Mouse (Mus musculus): ENCODE measurements around the gene Sycp3.
A peak's percentile ranks its signal among the peaks of the same experiment; 100 is the strongest.
"Not testable (repeated sequence)": the region's sequence is repeated elsewhere in the genome, so short reads cannot be mapped to it uniquely, and the experiment has no call there.

The Sycp3 gene

GRCm38 (mm10) chr10:88459502-88459992, at the start of gene Sycp3:
TSS of gene Sycp3 (plus strand) at chr10:88459569.
- no peak for DNase-seq (ENCODE audit: low read depth, low spot score)

- DNase-seq (ENCODE audit: low read depth, low spot score) = no peak
These were observed 49.6 kb upstream of the Sycp3 start for GRCm38 (mm10) chr10:88409751-88410150.

GRCm38 (mm10) chr10:88412290-88412995, 46.9 kb upstream of the Sycp3 start:
- DNase-seq (ENCODE audit: low read depth, low spot score) = no peak

- no peak for DNase-seq (ENCODE audit: low read depth, low spot score)
These were observed 41.7 kb upstream of the Sycp3 start for GRCm38 (mm10) chr10:88417686-88418085.

- peak; percentile 60 for DNase-seq (ENCODE audit: low read depth, low spot score)
These were observed 39.2 kb upstream of the Sycp3 start for GRCm38 (mm10) chr10:88420141-88420541.

GRCm38 (mm10) chr10:88420655-88421435, 38.5 kb upstream of the Sycp3 start:
- no peak for DNase-seq (ENCODE audit: low read depth, low spot score)

GRCm38 (mm10) chr10:88426158-88426816, 33.1 kb upstream of the Sycp3 start:
- peak; percentile 90 for DNase-seq (ENCODE audit: low read depth, low spot score)

GRCm38 (mm10) chr10:88426896-88427295, 32.5 kb upstream of the Sycp3 start:
- no peak for DNase-seq (ENCODE audit: low read depth, low spot score)

- no peak for DNase-seq (ENCODE audit: low read depth, low spot score)
These were observed 31.4 kb upstream of the Sycp3 start for GRCm38 (mm10) chr10:88427998-88428397.

- DNase-seq (ENCODE audit: low read depth, low spot score) = no peak
These were observed 18.1 kb upstream of the Sycp3 start for GRCm38 (mm10) chr10:88441224-88441623.

GRCm38 (mm10) chr10:88451221-88451620, 8.1 kb upstream of the Sycp3 start:
- DNase-seq (ENCODE audit: low read depth, low spot score) = peak; percentile 90

- no peak for DNase-seq (ENCODE audit: low read depth, low spot score)
These were observed 7.4 kb upstream of the Sycp3 start for GRCm38 (mm10) chr10:88451990-88452389.

GRCm38 (mm10) chr10:88457816-88458215, 1.6 kb upstream of the Sycp3 start:
- DNase-seq (ENCODE audit: low read depth, low spot score) = no peak

GRCm38 (mm10) chr10:88460122-88460820, 902 bp downstream of the Sycp3 start:
- DNase-seq (ENCODE audit: low read depth, low spot score) = no peak

GRCm38 (mm10) chr10:88482866-88483265, 23.5 kb downstream of the Sycp3 start:
- DNase-seq (ENCODE audit: low read depth, low spot score) = not testable (repeated sequence)

- no peak for DNase-seq (ENCODE audit: low read depth, low spot score)
These were observed 29.3 kb downstream of the Sycp3 start for GRCm38 (mm10) chr10:88488629-88489028.

GRCm38 (mm10) chr10:88491632-88492031, 32.3 kb downstream of the Sycp3 start:
- no peak for DNase-seq (ENCODE audit: low read depth, low spot score)

- DNase-seq (ENCODE audit: low read depth, low spot score) = no peak
These were observed 33.3 kb downstream of the Sycp3 start for GRCm38 (mm10) chr10:88492658-88493057.

- DNase-seq (ENCODE audit: low read depth, low spot score) = no peak
These were observed 35.7 kb downstream of the Sycp3 start for GRCm38 (mm10) chr10:88494959-88495587.

GRCm38 (mm10) chr10:88496864-88497564, 37.6 kb downstream of the Sycp3 start:
- peak; percentile 48 for DNase-seq (ENCODE audit: low read depth, low spot score)
